Mouse (Mus musculus): ENCODE results near the gene Adamts20. TPM values are rescaled to one million over a fixed set of nuclear protein-coding genes. Genes with fewer than 3 reads are reported as not detected.

Gene Adamts20
- polyA plus RNA-seq, 1 experiment from 2014 or later = 2.8 TPM

Other genes with a start within 250 kb of the Adamts20 start
- 6.0 and 6.1 TPM in 2 replicates for gene Pus7l, start 78.1 kb upstream of the Adamts20 start, polyA plus RNA-seq (2015; fragmentation: Nextera tagmentation; extraction: Ambion mirVana)
- gene Irak4, start 78.2 kb upstream of the Adamts20 start, polyA plus RNA-seq (2015; fragmentation: Nextera tagmentation; extraction: Ambion mirVana) = 1.7 and 2.5 TPM in 2 replicates
- gene Twf1, start 124.5 kb upstream of the Adamts20 start, polyA plus RNA-seq (2015; fragmentation: Nextera tagmentation; extraction: Ambion mirVana) = 74.2 and 75.0 TPM in 2 replicates
- 13.9 and 16.2 TPM in 2 replicates for gene Tmem117, start 163.8 kb upstream of the Adamts20 start, polyA plus RNA-seq (2015; fragmentation: Nextera tagmentation; extraction: Ambion mirVana)